ENCODE assay signal across 25 mouse cellular contexts in the genomic region with DNA sequence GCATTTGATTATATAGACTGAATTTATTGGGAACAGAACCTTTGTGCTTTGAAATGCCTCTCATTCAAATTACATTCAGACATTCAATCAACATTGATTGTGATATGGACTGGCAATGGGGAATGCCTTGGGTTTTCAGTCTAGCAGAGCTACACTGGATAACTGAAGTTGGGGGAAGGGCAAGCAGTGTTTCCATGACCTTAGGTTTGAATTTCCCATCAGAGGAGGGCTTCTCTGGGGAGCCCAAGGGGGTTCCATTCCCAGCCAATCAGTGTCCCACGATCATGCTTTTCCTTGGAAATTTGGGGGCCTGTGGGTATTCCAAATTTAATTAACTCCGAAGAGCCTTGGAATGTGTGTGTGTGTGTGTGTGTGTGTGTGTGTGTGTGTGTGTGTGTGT.
A peak's percentile ranks its signal among the peaks of the same experiment; 100 is the strongest.
DNase-seq lines count a peak whose midpoint lies in the region; ATAC-seq and TF ChIP-seq lines count a peak whose summit lies in the region.
"Had no signal": no experiment of that assay in that cellular context is flagged by ENCODE, and none has a peak within 500 bp of the region (broad histone marks: within the 10 kb centered on the region; RNA-seq: fewer than 3 reads in every experiment).

No protein-coding gene starts in this region.

- H3K4me3 ChIP-seq in midbrain, embryonic 11.5 days (ENCODE audit: low read depth, low read length), result no peak overlapping the region
- H3K4me3 ChIP-seq in midbrain, embryonic 10.5 days, result no peak overlapping the region
- no peak overlapping the region for H3K4me3 ChIP-seq in embryonic facial prominence, embryonic 13.5 days
- no peak overlapping the region for H3K4me3 ChIP-seq in limb, embryonic 10.5 days
- no peak overlapping the region for H3K4me3 ChIP-seq in liver, postnatal 0 days (ENCODE audit: low read depth, low read length)
- H3K4me3 ChIP-seq: forebrain, embryonic 12.5 days; heart, embryonic 12.5 days; kidney, embryonic 15.5 days; midbrain, embryonic 12.5 days; myocyte; neural tube, embryonic 15.5 days; stomach, embryonic 15.5 days had no signal

- TF ChIP-seq CTCF in liver, postnatal 0 days (IDR thresholded peaks at IDR 0.05; ENCODE audit: low read depth), result no peak

- H3K4me2 ChIP-seq in midbrain, embryonic 11.5 days, result no peak overlapping the region
- no peak overlapping the region for H3K4me2 ChIP-seq in embryonic facial prominence, embryonic 13.5 days
- no peak overlapping the region for H3K4me2 ChIP-seq in liver, postnatal 0 days (ENCODE audit: low read depth, low read length)
- H3K4me2 ChIP-seq: forebrain, embryonic 12.5 days; heart, embryonic 12.5 days; kidney, embryonic 15.5 days; lung, embryonic 14.5 days; midbrain, embryonic 12.5 days; neural tube, embryonic 15.5 days; stomach, embryonic 15.5 days had no signal

- H3K27me3 ChIP-seq in midbrain, embryonic 11.5 days (ENCODE audit: control insufficient read depth, insufficient read depth, low read length), result no peaks in the 10 kb centered on the region
- H3K27me3 ChIP-seq in midbrain, embryonic 10.5 days (ENCODE audit: low read depth, poor library complexity, severe bottlenecking), result no peaks in the 10 kb centered on the region
- no peaks in the 10 kb centered on the region for H3K27me3 ChIP-seq in embryonic facial prominence, embryonic 13.5 days
- H3K27me3 ChIP-seq in limb, embryonic 10.5 days (ENCODE audit: low read depth, poor library complexity, severe bottlenecking), result no peaks in the 10 kb centered on the region
- H3K27me3 ChIP-seq in liver, postnatal 0 days (ENCODE audit: insufficient read depth, low read length), result no peaks in the 10 kb centered on the region
- H3K27me3 ChIP-seq: heart, embryonic 12.5 days; kidney, embryonic 15.5 days; midbrain, embryonic 12.5 days; neural tube, embryonic 15.5 days; stomach, embryonic 15.5 days had no signal

- ATAC-seq in midbrain, embryonic 11.5 days (ENCODE audit: low FRiP score), result no peak
- no peak for ATAC-seq in embryonic facial prominence, embryonic 13.5 days (ENCODE audit: insufficient number of reproducible peaks, insufficient read depth, low FRiP score, low TSS enrichment, low read depth)
- ATAC-seq in liver, postnatal 0 days, result no peak

- H3K4me1 ChIP-seq in midbrain, embryonic 11.5 days (ENCODE audit: control insufficient read depth, insufficient read depth, low read length), result no peaks in the 10 kb centered on the region
- peaks cover 12% of the 10 kb centered on the region for H3K4me1 ChIP-seq in midbrain, embryonic 10.5 days
- peaks cover 28% of the 10 kb centered on the region for H3K4me1 ChIP-seq in embryonic facial prominence, embryonic 13.5 days
- peaks cover 46% of the 10 kb centered on the region for H3K4me1 ChIP-seq in limb, embryonic 10.5 days
- H3K4me1 ChIP-seq in liver, postnatal 0 days (ENCODE audit: insufficient read depth), result no peaks in the 10 kb centered on the region
- H3K4me1 ChIP-seq: heart, embryonic 12.5 days had no signal

- TF ChIP-seq EP300 in liver, postnatal 0 days (IDR thresholded peaks at IDR 0.05; ENCODE audit: low read depth), result no peak

- no peak overlapping the region for H3K27ac ChIP-seq in midbrain, embryonic 11.5 days (ENCODE audit: low read depth, low read length)
- no peak overlapping the region for H3K27ac ChIP-seq in midbrain, embryonic 10.5 days (replicated peaks)
- peak overlapping the region; percentile 52 for H3K27ac ChIP-seq in embryonic facial prominence, embryonic 13.5 days
- 0 out of 2 replicates have a peak overlapping the region, but pooled peaks have one; percentile 17 for H3K27ac ChIP-seq in limb, embryonic 10.5 days
- H3K27ac ChIP-seq in liver, postnatal 0 days (ENCODE audit: low read depth), result no peak overlapping the region
- H3K27ac ChIP-seq: forebrain, embryonic 12.5 days; kidney, embryonic 15.5 days; liver, embryonic 14.5 days; midbrain, embryonic 12.5 days; neural tube, embryonic 15.5 days; stomach, embryonic 15.5 days had no signal

- no peaks in the 10 kb centered on the region for H3K36me3 ChIP-seq in midbrain, embryonic 11.5 days (ENCODE audit: control insufficient read depth, insufficient read depth, low read length)
- no peaks in the 10 kb centered on the region for H3K36me3 ChIP-seq in midbrain, embryonic 10.5 days
- no peaks in the 10 kb centered on the region for H3K36me3 ChIP-seq in embryonic facial prominence, embryonic 13.5 days
- no peaks in the 10 kb centered on the region for H3K36me3 ChIP-seq in limb, embryonic 10.5 days
- H3K36me3 ChIP-seq in liver, postnatal 0 days (replicated peaks; ENCODE audit: insufficient read depth, low read length), result no peaks in the 10 kb centered on the region
- H3K36me3 ChIP-seq: forebrain, embryonic 12.5 days; heart, embryonic 12.5 days; kidney, embryonic 15.5 days; midbrain, embryonic 12.5 days; neural tube, embryonic 15.5 days; stomach, embryonic 15.5 days had no signal

- peak; percentile 77 for DNase-seq in midbrain, embryonic 11.5 days (ENCODE audit: low spot score, missing footprints)
- DNase-seq in midbrain, embryonic 10.5 days (ENCODE audit: low spot score), result no peak
- no peak for DNase-seq in limb, embryonic 10.5 days (ENCODE audit: low spot score)
- no peak for DNase-seq in liver, postnatal 0 days
- DNase-seq in adrenal gland, postnatal 10 days, result no peak
- DNase-seq: B cell, adult 2 months; cerebellum, adult 8-10 months; cerebellum, postnatal 25 days; forebrain, postnatal 0 days; gastrocnemius, postnatal 14 days; heart, adult 18-20 months; kidney, adult 18-20 months; kidney, postnatal 25 days; liver; lung, embryonic 14.5 days; right cerebral cortex, postnatal 25 days had no signal

- H3K9ac ChIP-seq in midbrain, embryonic 11.5 days (ENCODE audit: low read length), result no peak overlapping the region
- no peak overlapping the region for H3K9ac ChIP-seq in embryonic facial prominence, embryonic 13.5 days
- no peak overlapping the region for H3K9ac ChIP-seq in liver, postnatal 0 days (replicated peaks)
- H3K9ac ChIP-seq: forebrain, embryonic 12.5 days; forebrain, postnatal 0 days; heart, embryonic 12.5 days; kidney, embryonic 15.5 days; liver, embryonic 14.5 days; lung, embryonic 14.5 days; midbrain, embryonic 12.5 days; neural tube, embryonic 15.5 days; stomach, embryonic 15.5 days had no signal

- 77% methylated on average over 2 of the region's 2 CpGs for WGBS in midbrain, embryonic 11.5 days
- WGBS in midbrain, embryonic 10.5 days, result 73% methylated on average over 2 of the region's 2 CpGs
- 27% methylated on average over 2 of the region's 2 CpGs for WGBS in embryonic facial prominence, embryonic 13.5 days
- 77% methylated on average over 2 of the region's 2 CpGs for WGBS in limb, embryonic 10.5 days
- 75% methylated on average over 2 of the region's 2 CpGs for WGBS in liver, postnatal 0 days (ENCODE audit: insufficient replicate concordance)

- no peaks in the 10 kb centered on the region for H3K9me3 ChIP-seq in midbrain, embryonic 11.5 days (ENCODE audit: control insufficient read depth, low read length)
- H3K9me3 ChIP-seq in midbrain, embryonic 10.5 days (replicated peaks), result no peaks in the 10 kb centered on the region
- no peaks in the 10 kb centered on the region for H3K9me3 ChIP-seq in embryonic facial prominence, embryonic 13.5 days
- no peaks in the 10 kb centered on the region for H3K9me3 ChIP-seq in limb, embryonic 10.5 days (replicated peaks)
- no peaks in the 10 kb centered on the region for H3K9me3 ChIP-seq in liver, postnatal 0 days (ENCODE audit: low read length)
- H3K9me3 ChIP-seq: forebrain, embryonic 12.5 days; heart, embryonic 12.5 days; kidney, embryonic 15.5 days; midbrain, embryonic 12.5 days; neural tube, embryonic 15.5 days; stomach, embryonic 15.5 days had no signal

Comparison
In these comparisons a context has a peak if more than half of its experiments do, and no peak if none do; other contexts are left out.
1. H3K27ac ChIP-seq: peak in embryonic facial prominence, embryonic 13.5 days (single experiment) and limb, embryonic 10.5 days (single experiment); none in midbrain, embryonic 11.5 days (single experiment), midbrain, embryonic 10.5 days (single experiment) and liver, postnatal 0 days (single experiment).